Mouse (Mus musculus) T-cell, adult 66 days (primary cell): ENCODE measurements around the gene Hcls1. TPM values are rescaled to one million over a fixed set of nuclear protein-coding genes. Genes with fewer than 3 reads are reported as not detected.

Experiments used
- total RNA-seq, 2 experiments: library from RNA; stranded (reverse); gene quantifications; 3 replicates in 1 of 2; 4 replicates in 1 of 2; pipeline ENCODE4 v1.2.4; 2023

Hcls1 gene
- 100 to 1,000 TPM; 181 to 198 TPM for total RNA-seq

GRCm38 (mm10) chr16:36934841-36935620 lies at the start of gene Hcls1:
Gene Hcls1, plus strand, starts transcription at chr16:36934983.

GRCm38 (mm10) chr16:36989999-36990625 lies 55.3 kb downstream of the Hcls1 start, which contains the start of gene Fbxo40:
Gene Fbxo40, minus strand, starts transcription at chr16:36990467.

DNA sequence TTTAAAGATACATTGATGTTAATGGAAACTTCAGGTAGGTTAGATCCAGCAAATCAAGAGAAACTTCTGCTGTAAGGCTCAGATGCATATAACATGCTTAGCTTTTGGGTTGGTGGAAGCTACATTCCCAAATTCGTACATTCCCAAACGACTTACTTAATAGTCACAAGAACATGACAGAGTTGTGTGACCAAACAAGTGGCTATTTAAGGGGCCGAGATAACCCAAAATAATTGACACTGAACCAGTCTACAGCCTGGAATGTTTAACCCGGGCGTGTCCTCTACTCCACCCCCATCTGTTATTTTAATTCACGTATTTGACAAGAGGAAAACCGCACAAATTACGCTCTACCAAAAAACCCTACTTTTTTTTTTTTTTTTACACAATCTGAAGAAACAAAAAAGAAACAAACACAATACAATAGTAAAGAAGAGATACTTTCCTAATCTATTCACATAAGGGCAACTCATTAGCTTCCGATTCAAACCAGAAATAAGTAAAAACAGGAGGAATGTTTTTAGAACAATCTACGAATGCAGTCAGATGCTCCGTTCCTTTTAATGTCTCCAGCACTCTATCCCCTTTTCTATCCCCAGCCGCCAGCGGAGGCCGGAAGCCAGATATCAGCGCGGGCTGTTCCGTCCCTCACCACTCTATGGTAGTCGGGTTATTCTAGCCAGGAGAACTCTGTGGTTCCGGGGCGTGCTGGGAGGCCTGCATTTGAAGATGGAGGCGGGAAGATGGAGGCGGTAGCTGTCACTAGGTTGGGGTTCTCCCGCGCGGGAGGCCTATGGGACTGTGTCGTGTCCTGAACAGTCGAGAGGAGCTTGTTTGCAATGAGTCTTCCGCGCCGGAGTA lies 76.5 kb downstream of the Hcls1 start, which contains the start of gene Polq:
TSS of gene Polq (plus strand) at position 726 of the 861 bp plus-strand sequence.

Other genes with a start within 250 kb of the Hcls1 start
- 1 to 10 TPM; 2.9 to 3.4 TPM for gene Ildr1, start 241.0 kb upstream of the Hcls1 start, total RNA-seq
- gene Slc15a2, start 150.0 kb upstream of the Hcls1 start, total RNA-seq, result 1 to 10 TPM in 1 of 2 experiments, under 1 TPM in 1; 0.32 to 7.1 TPM
- gene Iqcb1, start 106.6 kb upstream of the Hcls1 start, total RNA-seq, result 10 to 100 TPM; 21.4 to 39.9 TPM
- gene Eaf2, start 60.0 kb upstream of the Hcls1 start, total RNA-seq, result 1 to 10 TPM; 3.0 to 4.2 TPM
- gene Golgb1, start 59.8 kb upstream of the Hcls1 start, total RNA-seq, result 10 to 100 TPM; 35.6 to 35.8 TPM
- gene Fbxo40, start 55.5 kb downstream of the Hcls1 start, total RNA-seq, result 1 to 10 TPM in 1 of 2 experiments, not detected in 1; 1.2 TPM
- gene Polq, start 76.8 kb downstream of the Hcls1 start, total RNA-seq, result 1 to 10 TPM; 4.8 to 5.5 TPM